Mouse (Mus musculus): ENCODE measurements around the gene Timm9. TPM values are rescaled to one million over a fixed set of nuclear protein-coding genes. Genes with fewer than 3 reads are reported as not detected.

Timm9 gene
- polyA plus RNA-seq, 1 experiment from 2014 or later, result 82.4 TPM

Other genes with a start within 250 kb of the Timm9 start
- gene Actr10, start 198.8 kb downstream of the Timm9 start, polyA plus RNA-seq (2016; fragmentation: Nextera tagmentation; extraction: Ambion mirVana), result 217 and 218 TPM in 2 replicates
- 659 and 664 TPM in 2 replicates for gene Psma3, start 162.1 kb downstream of the Timm9 start, polyA plus RNA-seq (2016; fragmentation: Nextera tagmentation; extraction: Ambion mirVana)
- 22.7 and 28.3 TPM in 2 replicates for gene Arid4a, start 120.7 kb downstream of the Timm9 start, polyA plus RNA-seq (2016; fragmentation: Nextera tagmentation; extraction: Ambion mirVana)
- not detected in 2 replicates for gene Tomm20l, start 25.3 kb downstream of the Timm9 start, polyA plus RNA-seq (2016; fragmentation: Nextera tagmentation; extraction: Ambion mirVana)
- 17.5 and 18.5 TPM in 2 replicates for gene 2700049A03Rik, start 164 bp upstream of the Timm9 start, polyA plus RNA-seq (2016; fragmentation: Nextera tagmentation; extraction: Ambion mirVana)
- gene Dact1, start 173.2 kb upstream of the Timm9 start, polyA plus RNA-seq (2016; fragmentation: Nextera tagmentation; extraction: Ambion mirVana), result 4.9 and 5.6 TPM in 2 replicates